Comparison of ENCODE assay signal across 9 mouse cellular contexts in genomic region chr8:72281634-72282033, GRCm38 (mm10). TPM values are rescaled to one million over a fixed set of nuclear protein-coding genes. Genes with fewer than 3 reads are reported as not detected.
DNase-seq lines count a peak whose midpoint lies in the region; ATAC-seq lines count a peak whose summit lies in the region.
"Had no signal": no experiment of that assay in that cellular context is flagged by ENCODE, and none has a peak within 500 bp of the region (broad histone marks: within the 10 kb centered on the region; RNA-seq: fewer than 3 reads in every experiment).

No protein-coding gene starts in this region.

- intact Hi-C loops in left cerebral cortex, postnatal 36 days (cut with DNase I), result no loop called here

- peak overlapping the region; percentile 6 to 67 for H3K27ac ChIP-seq in heart, embryonic 14.5 days (replicated peaks in 1 of 2; ENCODE audit: control insufficient read depth in 1 of 2, insufficient read depth in 1 of 2, low read depth in 2 of 2, low read length in 2 of 2)

- no peak overlapping the region for H3K4me3 ChIP-seq in heart, embryonic 14.5 days (ENCODE audit: control insufficient read depth in 1 of 2, insufficient read depth in 1 of 2, low read depth in 1 of 2, low read length in 2 of 2)

- H3K4me1 ChIP-seq in heart, embryonic 14.5 days (ENCODE audit: control insufficient read depth in 2 of 2, insufficient read depth in 2 of 2, low read length in 2 of 2), result peaks cover 4 to 8% of the 10 kb centered on the region in 2 experiments; a peak in 2 of 4 replicates

- H3K9me3 ChIP-seq in heart, embryonic 14.5 days (ENCODE audit: control insufficient read depth, low read length), result no peaks in the 10 kb centered on the region

- peak; percentile 35 for DNase-seq in layer of hippocampus, adult 9-11 months
- DNase-seq in layer of hippocampus, postnatal 36 days, result no peak
- peak; percentile 66 for DNase-seq in adrenal gland, postnatal 14 days
- peak; percentile 64 to 78 for DNase-seq in kidney, postnatal 4 days
- no peak for DNase-seq in urinary bladder, adult 18-20 months (ENCODE audit: low spot score in 2 of 2)
- DNase-seq in urinary bladder, postnatal 14 days (ENCODE audit: low spot score), result no peak
- DNase-seq in left cerebral cortex, postnatal 36 days (ENCODE audit: low spot score in 2 of 2), result no peak
- DNase-seq: cerebellum, postnatal 36 days had no signal

- ATAC-seq in heart, embryonic 14.5 days (ENCODE audit: insufficient number of reproducible peaks, insufficient read depth, low FRiP score, low read depth), result peak; percentile 68; the same call in 1 of the 2 replicates

- no peaks in the 10 kb centered on the region for H3K27me3 ChIP-seq in heart, embryonic 14.5 days (ENCODE audit: control insufficient read depth, insufficient read depth, low read length)

- 19% methylated on average over 3 of the region's 3 CpGs for WGBS in heart, embryonic 14.5 days

- no peak overlapping the region for H3K9ac ChIP-seq in heart, embryonic 14.5 days (ENCODE audit: low read length)

- H3K4me2 ChIP-seq in heart, embryonic 14.5 days (ENCODE audit: low read length), result no peak overlapping the region

- H3K36me3 ChIP-seq in heart, embryonic 14.5 days (ENCODE audit: control insufficient read depth, insufficient read depth, low read length), result no peaks in the 10 kb centered on the region

RNA-seq across cellular contexts. Expression of gene Gm10282, which starts 23.4 kb away (rescaled TPM):
- total RNA-seq in layer of hippocampus, postnatal 36 days (2021), result 1 to 10 TPM; 7.7 to 9.7 TPM
- total RNA-seq in adrenal gland, postnatal 14 days (2021), result 16.0 and 16.8 TPM in 2 replicates
- polyA plus RNA-seq in heart, embryonic 14.5 days (2014; fragmentation: Nextera tagmentation; extraction: Ambion mirVana), result 17.9 and 18.1 TPM in 2 replicates
- 1 to 10 TPM; 5.2 to 6.4 TPM for total RNA-seq in left cerebral cortex, postnatal 36 days (2021)

RNA-seq across cellular contexts. Expression of gene Klf2, which starts 37.2 kb away (rescaled TPM):
- 10 to 100 TPM; 16.4 to 18.5 TPM for total RNA-seq in layer of hippocampus, postnatal 36 days (2021)
- 73.8 and 95.6 TPM in 2 replicates for total RNA-seq in adrenal gland, postnatal 14 days (2021)
- 22.0 and 24.1 TPM in 2 replicates for polyA plus RNA-seq in heart, embryonic 14.5 days (2014; fragmentation: Nextera tagmentation; extraction: Ambion mirVana)
- total RNA-seq in left cerebral cortex, postnatal 36 days (2021), result 10 to 100 TPM; 13.5 to 22.2 TPM

RNA-seq across cellular contexts. Expression of gene Ap1m1, which starts 41.8 kb away (rescaled TPM):
- total RNA-seq in layer of hippocampus, postnatal 36 days (2021), result 10 to 100 TPM; 74.5 to 94.0 TPM
- total RNA-seq in adrenal gland, postnatal 14 days (2021), result 68.1 and 79.4 TPM in 2 replicates
- polyA plus RNA-seq in heart, embryonic 14.5 days (2014; fragmentation: Nextera tagmentation; extraction: Ambion mirVana), result 108 TPM in 2 replicates
- 10 to 100 TPM; 75.3 to 84.9 TPM for total RNA-seq in left cerebral cortex, postnatal 36 days (2021)

Comparison
In these comparisons a context has a peak if more than half of its experiments do, and no peak if none do; other contexts are left out.
1. DNase-seq: peak in layer of hippocampus, adult 9-11 months (single experiment), adrenal gland, postnatal 14 days (single experiment) and kidney, postnatal 4 days (2 of 2); none in layer of hippocampus, postnatal 36 days (0 of 2), urinary bladder, adult 18-20 months (0 of 2), urinary bladder, postnatal 14 days (single experiment) and left cerebral cortex, postnatal 36 days (0 of 2).